Mouse (Mus musculus): ENCODE data around the gene Esrrg.

Esrrg gene

GRCm38 (mm10) chr1:188261903-188262682 is 653.5 kb downstream of the Esrrg start, which contains the start of gene Ush2a:
Gene Ush2a, plus strand, starts transcription at chr1:188262023.
- peak; percentile 7 for DNase-seq (ENCODE audit: low spot score)

All from embryo, embryonic 10.5 days (tissue).